Mouse (Mus musculus) olfactory bulb, adult 2 months (tissue): Measurements from ENCODE around the gene Sigirr. TPM values are rescaled to one million over a fixed set of nuclear protein-coding genes. Genes with fewer than 3 reads are reported as not detected.

Experiments used
- H3K27ac ChIP-seq: fragments of 200-500 bp; 2 replicates; pipeline ENCODE4 v1.5.1; 2012; ENCODE audit warnings: low read depth, low read length; ENCODE audit not compliant: insufficient read depth
- H3K4me1 ChIP-seq: fragments of 200-500 bp; 2 replicates; pipeline ENCODE4 v1.6.1; 2012; ENCODE audit warnings: low read length; ENCODE audit not compliant: control insufficient read depth, insufficient read depth
- H3K4me3 ChIP-seq: fragments of 200-500 bp; 2 replicates; pipeline ENCODE4 v1.5.1; 2012; ENCODE audit warnings: mild to moderate bottlenecking, low read depth, low read length, moderate library complexity; ENCODE audit not compliant: insufficient read depth
- CTCF ChIP-seq: fragments of 200-500 bp; IDR thresholded peaks from 2 replicates; pipeline ENCODE4 v1.5.1; 2012; ENCODE audit warnings: low read depth, mild to moderate bottlenecking, low read length, moderate library complexity; ENCODE audit not compliant: insufficient read depth
- POLR2A ChIP-seq: fragments of 200-500 bp; IDR thresholded peaks from 2 replicates; pipeline ENCODE4 v1.6.1; 2012; ENCODE audit warnings: mild to moderate bottlenecking, low read depth, low read length, moderate library complexity; ENCODE audit not compliant: insufficient read depth
- WGBS: fragments of 180-500 bp; shearing (Covaris S2); methylation state at CpG from one replicate; pipeline ENCODE4 v1.1.7; 2018; 5-methylcytosine and 5-hydroxymethylcytosine counted together
- polyA plus RNA-seq: library from polyadenylated mRNA; stranded (reverse); fragments of >200 nt; gene quantifications from 2 replicates; pipeline ENCODE4 v1.2.4, GENCODE M21; 2012; ENCODE audit warnings: low replicate concordance; ENCODE audit not compliant: missing spikeins, insufficient read depth, insufficient read length

The Sigirr gene
- polyA plus RNA-seq, 1 experiment = not detected

- peaks cover 17% of the 10 kb centered on the region for H3K4me1 ChIP-seq
- peak; percentile 41 for TF ChIP-seq CTCF
- peak; percentile 46; the same call in 1 of the 2 replicates for TF ChIP-seq POLR2A
- under 1% methylated on average over 51 of the region's 51 CpGs for WGBS
- peak overlapping the region; percentile 47 for H3K27ac ChIP-seq
- peak overlapping the region; percentile 53 for H3K4me3 ChIP-seq
Observed at GRCm38 (mm10) chr7:141070058-141070862, 30.1 kb downstream of the Sigirr start.

- WGBS = 84% methylated on average over 19 of the region's 19 CpGs
- no peak for TF ChIP-seq POLR2A
- no peak for TF ChIP-seq CTCF
- Histone ChIP-seq H3K4me3 (no peak overlapping the region), H3K27ac (no peak overlapping the region), H3K4me1 (peaks cover 17% of the 10 kb centered on the region)
Observed at GRCm38 (mm10) chr7:141068351-141068750, 32.0 kb downstream of the Sigirr start.

- Histone ChIP-seq H3K4me3 (no peak overlapping the region), H3K27ac (no peak overlapping the region), H3K4me1 (peaks cover 22% of the 10 kb centered on the region)
- no peak for TF ChIP-seq CTCF
- no peak for TF ChIP-seq POLR2A
- WGBS = 90% methylated on average over 7 of the region's 7 CpGs
Observed at GRCm38 (mm10) chr7:141064576-141064975, 35.8 kb downstream of the Sigirr start.

- no peak overlapping the region for H3K27ac ChIP-seq
- TF ChIP-seq CTCF = no peak
- TF ChIP-seq POLR2A = no peak
- no peak overlapping the region for H3K4me3 ChIP-seq
- 86% methylated on average over 7 of the region's 7 CpGs for WGBS
- H3K4me1 ChIP-seq = peaks cover 22% of the 10 kb centered on the region
Observed at GRCm38 (mm10) chr7:141064175-141064574, 36.2 kb downstream of the Sigirr start.

- H3K4me1 ChIP-seq = peaks cover 22% of the 10 kb centered on the region
- H3K4me3 ChIP-seq = no peak overlapping the region
- TF ChIP-seq POLR2A = no peak
- TF ChIP-seq CTCF = no peak
- H3K27ac ChIP-seq = no peak overlapping the region
- 94% methylated on average over 3 of the region's 3 CpGs for WGBS
Observed at GRCm38 (mm10) chr7:141063353-141063752, 37.0 kb downstream of the Sigirr start.

- no peak overlapping the region for H3K4me3 ChIP-seq
- peaks cover 22% of the 10 kb centered on the region for H3K4me1 ChIP-seq
- TF ChIP-seq POLR2A (no peak), CTCF (no peak)
- 86% methylated on average over 7 of the region's 7 CpGs for WGBS
- H3K27ac ChIP-seq = no peak overlapping the region
Observed at GRCm38 (mm10) chr7:141062525-141062924, 37.8 kb downstream of the Sigirr start.

- Histone ChIP-seq H3K4me1 (peaks cover 19% of the 10 kb centered on the region), H3K27ac (no peak overlapping the region), H3K4me3 (peak overlapping the region; percentile 90)
- TF ChIP-seq POLR2A (no peak), CTCF (no peak)
- under 1% methylated on average over 37 of the region's 37 CpGs for WGBS
Observed at GRCm38 (mm10) chr7:141061269-141061692, 39.1 kb downstream of the Sigirr start.

GRCm38 (mm10) chr7:141060426-141061242 is 39.7 kb downstream of the Sigirr start, which contains the start of gene B4galnt4:
Gene B4galnt4 (plus strand): TSS chr7:141061104.
- peak within 1 kb of the TSS; percentile 57 for H3K27ac ChIP-seq
- peaks cover 19% of the 10 kb centered on the region for H3K4me1 ChIP-seq
- H3K4me3 ChIP-seq = peak within 1 kb of the TSS; percentile 90
- under 1% methylated on average over 72 of the region's 72 CpGs for WGBS
- peak; percentile 89 for TF ChIP-seq POLR2A
- peak; percentile 12; the same call in 1 of the 2 replicates for TF ChIP-seq CTCF
